Mouse (Mus musculus): ENCODE data around the gene Batf3.

The Batf3 gene

GRCm38 (mm10) chr1:191086304-191086878 lies 11.3 kb upstream of the Batf3 start:
- DNase-seq (ENCODE audit: low spot score in 2 of 2): no peak

- DNase-seq (ENCODE audit: low spot score in 2 of 2): no peak
Observed at GRCm38 (mm10) chr1:191086960-191087359, 10.7 kb upstream of the Batf3 start.

GRCm38 (mm10) chr1:191087955-191088354 lies 9.7 kb upstream of the Batf3 start:
- DNase-seq (ENCODE audit: low spot score in 2 of 2): no peak

GRCm38 (mm10) chr1:191089355-191089754 lies 8.3 kb upstream of the Batf3 start:
- no peak for DNase-seq (ENCODE audit: low spot score in 2 of 2)

GRCm38 (mm10) chr1:191092050-191092449 lies 5.6 kb upstream of the Batf3 start:
- no peak for DNase-seq (ENCODE audit: low spot score in 2 of 2)

- DNase-seq (ENCODE audit: low spot score in 2 of 2): peak; percentile 56 to 68
Observed at GRCm38 (mm10) chr1:191093578-191093977, 4.1 kb upstream of the Batf3 start.

GRCm38 (mm10) chr1:191095019-191095418 lies 2.6 kb upstream of the Batf3 start:
- DNase-seq (ENCODE audit: low spot score in 2 of 2): no peak

- no peak for DNase-seq (ENCODE audit: low spot score in 2 of 2)
Observed at GRCm38 (mm10) chr1:191096871-191097681, 571 bp upstream of the Batf3 start.

GRCm38 (mm10) chr1:191099114-191099513 lies 1.5 kb downstream of the Batf3 start:
- DNase-seq (ENCODE audit: low spot score in 2 of 2): no peak

GRCm38 (mm10) chr1:191099772-191100291 lies 2.2 kb downstream of the Batf3 start:
- DNase-seq (ENCODE audit: low spot score in 2 of 2): no peak

GRCm38 (mm10) chr1:191102730-191103370 lies 5.2 kb downstream of the Batf3 start:
- no peak for DNase-seq (ENCODE audit: low spot score in 2 of 2)

GRCm38 (mm10) chr1:191105246-191105645 lies 7.6 kb downstream of the Batf3 start:
- no peak for DNase-seq (ENCODE audit: low spot score in 2 of 2)

- DNase-seq (ENCODE audit: low spot score in 2 of 2): no peak
Observed at GRCm38 (mm10) chr1:191107306-191107705, 9.7 kb downstream of the Batf3 start.

- no peak for DNase-seq (ENCODE audit: low spot score in 2 of 2)
Observed at GRCm38 (mm10) chr1:191109907-191110306, 12.3 kb downstream of the Batf3 start.

- peak in 1 of 2 experiments; percentile 42 for DNase-seq (ENCODE audit: low spot score in 2 of 2)
Observed at GRCm38 (mm10) chr1:191111146-191111545, 13.5 kb downstream of the Batf3 start.

GRCm38 (mm10) chr1:191114868-191115267 lies 17.2 kb downstream of the Batf3 start:
- DNase-seq (ENCODE audit: low spot score in 2 of 2): no peak

GRCm38 (mm10) chr1:191115514-191116238 lies 18.0 kb downstream of the Batf3 start:
- peak in 1 of 2 experiments; percentile 33 for DNase-seq (ENCODE audit: low spot score in 2 of 2)

GRCm38 (mm10) chr1:191122744-191123143 lies 25.1 kb downstream of the Batf3 start:
- DNase-seq (ENCODE audit: low spot score in 2 of 2): peak in 1 of 2 experiments; percentile 47

GRCm38 (mm10) chr1:191123696-191124095 lies 26.0 kb downstream of the Batf3 start:
- DNase-seq (ENCODE audit: low spot score in 2 of 2): no peak

GRCm38 (mm10) chr1:191124288-191124687 lies 26.6 kb downstream of the Batf3 start:
- no peak for DNase-seq (ENCODE audit: low spot score in 2 of 2)

GRCm38 (mm10) chr1:191125811-191126638 lies 28.4 kb downstream of the Batf3 start:
- peak in 1 of 2 experiments; percentile 46 for DNase-seq (ENCODE audit: low spot score in 2 of 2)

Data from right cerebral cortex, postnatal 10 days (tissue).